In genomic region chr11:84818085-84818960, GRCm38 (mm10) we compare ENCODE assay signal across 7 mouse cellular contexts. TPM values are rescaled to one million over a fixed set of nuclear protein-coding genes. Genes with fewer than 3 reads are reported as not detected.
DNase-seq lines count a peak whose midpoint lies in the region; ATAC-seq lines count a peak whose summit lies in the region.

No protein-coding gene starts in this region.

- H3K9ac ChIP-seq in intestine, embryonic 15.5 days, result peak overlapping the region; percentile 79

- peak overlapping the region; percentile 96 for H3K27ac ChIP-seq in intestine, embryonic 15.5 days
- H3K27ac ChIP-seq in midbrain, embryonic 10.5 days (replicated peaks), result peak overlapping the region; percentile 88

- H3K4me2 ChIP-seq in intestine, embryonic 15.5 days (replicated peaks), result peak overlapping the region; percentile 98

- no peaks in the 10 kb centered on the region for H3K9me3 ChIP-seq in intestine, embryonic 15.5 days
- H3K9me3 ChIP-seq in midbrain, embryonic 10.5 days (replicated peaks), result no peaks in the 10 kb centered on the region

- peak; percentile 79 for ATAC-seq in intestine, embryonic 15.5 days

- WGBS in intestine, embryonic 15.5 days, result under 1% methylated on average over 39 of the region's 39 CpGs
- WGBS in midbrain, embryonic 10.5 days, result under 1% methylated on average over 39 of the region's 39 CpGs

- intact Hi-C loops in left cerebral cortex, postnatal 36 days (cut with DNase I), result no loop called here

- H3K4me1 ChIP-seq in intestine, embryonic 15.5 days (replicated peaks), result peaks cover 9% of the 10 kb centered on the region
- H3K4me1 ChIP-seq in midbrain, embryonic 10.5 days, result peaks cover 23% of the 10 kb centered on the region

- DNase-seq in adrenal gland, adult (ENCODE audit: inconsistent age in 2 of 2, low spot score in 1 of 2), result peak; percentile 89 to 95
- peak; percentile 85 for DNase-seq in embryo, embryonic 10 days (ENCODE audit: low spot score)
- DNase-seq in gastrocnemius, postnatal 25 days, result peak; percentile 78
- peak; percentile 72 to 79 for DNase-seq in left cerebral cortex, postnatal 36 days (ENCODE audit: low spot score in 2 of 2)
- DNase-seq in midbrain, embryonic 10.5 days (ENCODE audit: low spot score), result peak; percentile 65
- peak; percentile 66 for DNase-seq in right cerebral cortex, postnatal 36 days (ENCODE audit: low spot score in 2 of 2)

- H3K4me3 ChIP-seq in intestine, embryonic 15.5 days (replicated peaks), result peak overlapping the region; percentile 82
- peak overlapping the region; percentile 87 for H3K4me3 ChIP-seq in midbrain, embryonic 10.5 days

- H3K27me3 ChIP-seq in intestine, embryonic 15.5 days (replicated peaks), result no peaks in the 10 kb centered on the region
- no peaks in the 10 kb centered on the region for H3K27me3 ChIP-seq in midbrain, embryonic 10.5 days (ENCODE audit: low read depth, poor library complexity, severe bottlenecking)

- no peaks in the 10 kb centered on the region for H3K36me3 ChIP-seq in intestine, embryonic 15.5 days
- peaks cover 10% of the 10 kb centered on the region for H3K36me3 ChIP-seq in midbrain, embryonic 10.5 days

RNA-seq across cellular contexts. Expression of gene Mrm1, which starts 1.0 kb away (rescaled TPM):
- 1 to 10 TPM; 7.1 to 7.9 TPM for total RNA-seq in gastrocnemius, postnatal 25 days (2021)
- 16.0 and 16.3 TPM in 2 replicates for polyA plus RNA-seq in intestine, embryonic 15.5 days (2015; fragmentation: Nextera tagmentation; extraction: Ambion mirVana)
- total RNA-seq in left cerebral cortex, postnatal 36 days (2021), result 10 to 100 TPM; 19.3 to 19.4 TPM
- 14.6 and 16.2 TPM in 2 replicates for polyA plus RNA-seq in midbrain, embryonic 10.5 days (2016; fragmentation: Nextera tagmentation; extraction: Ambion mirVana)

RNA-seq across cellular contexts. Expression of gene Dhrs11, which starts 10.5 kb away (rescaled TPM):
- 10 to 100 TPM; 34.1 to 35.2 TPM for total RNA-seq in gastrocnemius, postnatal 25 days (2021)
- 64.4 and 78.1 TPM in 2 replicates for polyA plus RNA-seq in intestine, embryonic 15.5 days (2015; fragmentation: Nextera tagmentation; extraction: Ambion mirVana)
- total RNA-seq in left cerebral cortex, postnatal 36 days (2021), result 1 to 10 TPM; 6.7 to 8.6 TPM
- polyA plus RNA-seq in midbrain, embryonic 10.5 days (2016; fragmentation: Nextera tagmentation; extraction: Ambion mirVana), result 12.0 and 12.8 TPM in 2 replicates

RNA-seq across cellular contexts. Expression of gene Ggnbp2, which starts 52.3 kb away (rescaled TPM):
- 10 to 100 TPM; 27.9 to 34.0 TPM for total RNA-seq in gastrocnemius, postnatal 25 days (2021)
- polyA plus RNA-seq in intestine, embryonic 15.5 days (2015; fragmentation: Nextera tagmentation; extraction: Ambion mirVana), result 78.7 and 83.1 TPM in 2 replicates
- 10 to 100 TPM; 75.9 to 93.3 TPM for total RNA-seq in left cerebral cortex, postnatal 36 days (2021)
- polyA plus RNA-seq in midbrain, embryonic 10.5 days (2016; fragmentation: Nextera tagmentation; extraction: Ambion mirVana), result 55.7 and 56.3 TPM in 2 replicates

Comparison
In these comparisons a context has a peak if more than half of its experiments do, and no peak if none do; other contexts are left out.
1. Peak in every context shown above with its lines: DNase-seq, ATAC-seq, H3K4me3 ChIP-seq and H3K27ac ChIP-seq.